In the genomic region with DNA sequence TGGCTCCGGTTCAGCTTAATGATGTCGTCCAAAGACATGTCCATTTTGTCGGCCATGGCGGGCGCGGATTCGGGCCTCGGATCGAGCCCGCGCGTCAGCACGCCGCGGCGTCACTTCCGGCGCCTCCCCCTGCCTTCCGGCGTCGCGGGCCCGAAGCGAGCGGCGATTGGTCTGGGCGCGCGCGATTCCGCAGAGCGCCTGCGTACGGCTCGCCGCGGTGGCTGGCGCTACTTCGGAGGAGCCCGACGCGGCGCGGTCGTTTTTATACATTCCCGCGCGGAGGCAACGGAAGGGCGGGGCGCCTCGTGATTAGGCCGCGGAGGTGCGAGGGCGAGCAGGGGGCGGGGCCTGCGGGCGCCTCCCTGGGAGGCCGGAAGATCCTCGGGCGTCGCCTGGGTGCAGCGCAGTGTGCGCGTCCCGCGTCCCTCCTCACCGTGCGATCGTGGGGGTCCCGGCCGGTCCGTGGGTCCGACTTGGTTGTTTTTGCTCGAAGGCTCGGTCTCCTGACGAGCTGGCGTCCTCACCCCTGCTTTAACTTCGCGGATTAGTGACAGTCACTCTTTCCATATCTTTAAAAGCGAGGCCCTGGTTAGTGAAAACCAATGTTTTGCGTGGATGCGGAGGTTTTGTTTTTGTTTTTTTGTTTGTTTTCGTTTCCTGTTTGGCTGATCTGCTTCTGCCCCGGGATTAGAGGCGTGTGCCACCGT, we compare ENCODE assay signal across 1 mouse cellular context.
A peak's percentile ranks its signal among the peaks of the same experiment; 100 is the strongest.
TF ChIP-seq lines count a peak whose summit lies in the region.

Gene Alyref, minus strand, starts transcription at position 83 of the 707 bp plus-strand sequence.
Gene Anapc11, plus strand, starts transcription at position 139 of the 707 bp plus-strand sequence.

TF ChIP-seq in CH12.LX, 34 proteins besides CTCF, POLR2A, EP300 and RAD21 (continued from another document):
- TF ChIP-seq POLR2AphosphoS2 (IDR thresholded peaks at IDR 0.05; ENCODE audit: low read depth, low read length): peak; percentile 88
- peak; percentile 19; the same call in 1 of the 2 replicates for TF ChIP-seq USF2 (conservative IDR thresholded peaks at IDR 0.05; ENCODE audit: low read depth, low read length)
- TF ChIP-seq PAX5 (IDR thresholded peaks at IDR 0.05; ENCODE audit: low read length): no peak
- TF ChIP-seq BHLHE40 (IDR thresholded peaks at IDR 0.05; ENCODE audit: low read depth, low read length): peak; percentile 60
- peak; percentile 62 for TF ChIP-seq CHD2 (IDR thresholded peaks at IDR 0.05; ENCODE audit: low read length)
- peak; percentile 88 for TF ChIP-seq RCOR1 (conservative IDR thresholded peaks at IDR 0.05; ENCODE audit: low read depth, low read length)
- TF ChIP-seq JUN (IDR thresholded peaks at IDR 0.05; ENCODE audit: insufficient read depth, low read depth, low read length): 0 out of 2 replicates have a peak, but pooled peaks have one; percentile 13
- peak; percentile 78; the same call in 1 of the 2 replicates for TF ChIP-seq MYC (IDR thresholded peaks at IDR 0.05; ENCODE audit: low read depth, low read length)
- TF ChIP-seq USF1 (IDR thresholded peaks at IDR 0.05; ENCODE audit: low read depth, low read length): peak; percentile 63
- TF ChIP-seq MEF2A (IDR thresholded peaks at IDR 0.05; ENCODE audit: borderline replicate concordance, low read depth, low read length): peak; percentile 84
- no peak for TF ChIP-seq MAFK (IDR thresholded peaks at IDR 0.05; ENCODE audit: insufficient replicate concordance, low read length)
- TF ChIP-seq ZMIZ1 (IDR thresholded peaks at IDR 0.05; ENCODE audit: low read depth, low read length): peak; percentile 95
- TF ChIP-seq TBP (conservative IDR thresholded peaks at IDR 0.05; ENCODE audit: low read depth, low read length): peak; percentile 46; the same call in 1 of the 2 replicates
- peak; percentile 93 for TF ChIP-seq MXI1 (IDR thresholded peaks at IDR 0.05; ENCODE audit: low read depth, low read length)
- peak; percentile 93 for TF ChIP-seq TCF12 (IDR thresholded peaks at IDR 0.05; ENCODE audit: low read depth, low read length)
- peak; percentile 88 for TF ChIP-seq ELF1 (IDR thresholded peaks at IDR 0.05; ENCODE audit: low read depth, low read length)
- peak; percentile 93; the same call in 1 of the 2 replicates for TF ChIP-seq KAT2A (IDR thresholded peaks at IDR 0.05; ENCODE audit: insufficient replicate concordance, low read length)
- no peak; the same call in 1 of the 2 replicates for TF ChIP-seq ZKSCAN1 (IDR thresholded peaks at IDR 0.05; ENCODE audit: borderline replicate concordance, low read depth, low read length)
- TF ChIP-seq ZNF384 (IDR thresholded peaks at IDR 0.05; ENCODE audit: low read depth, low read length): no peak
- TF ChIP-seq GABPA (IDR thresholded peaks at IDR 0.05; ENCODE audit: insufficient replicate concordance, low read depth, low read length): no peak; the same call in 1 of the 2 replicates
- TF ChIP-seq MAZ (IDR thresholded peaks at IDR 0.05; ENCODE audit: low read depth, low read length): peak; percentile 91
- TF ChIP-seq IRF4 (IDR thresholded peaks at IDR 0.05; ENCODE audit: low read depth, low read length): peak; percentile 80
- TF ChIP-seq JUND (conservative IDR thresholded peaks at IDR 0.05; ENCODE audit: low read depth, low read length): no peak
- no peak; the same call in none of the 2 replicates for TF ChIP-seq CHD1 (IDR thresholded peaks at IDR 0.05; ENCODE audit: low read depth, low read length)
- TF ChIP-seq SIN3A (IDR thresholded peaks at IDR 0.05; ENCODE audit: low read length): peak; percentile 77; the same call in 1 of the 2 replicates
- peak; percentile 98 for TF ChIP-seq NELFE (IDR thresholded peaks at IDR 0.05; ENCODE audit: low read depth, low read length)
- peak; percentile 99 for TF ChIP-seq MAX (IDR thresholded peaks at IDR 0.05; ENCODE audit: low read length)
